Mouse (Mus musculus): ENCODE results near the gene Mamstr.
"Not testable (repeated sequence)": the region's sequence is repeated elsewhere in the genome, so short reads cannot be mapped to it uniquely, and the experiment has no call there.

Mamstr gene

GRCm38 (mm10) chr7:45650484-45650883 lies 10.7 kb downstream of the Mamstr start:
- not testable (repeated sequence) for DNase-seq (ENCODE audit: low read depth, low spot score)

- no peak for DNase-seq (ENCODE audit: low read depth, low spot score)
Measured at GRCm38 (mm10) chr7:45654424-45655047, 14.8 kb downstream of the Mamstr start.

GRCm38 (mm10) chr7:45660746-45661478 lies 21.1 kb downstream of the Mamstr start:
- no peak for DNase-seq (ENCODE audit: low read depth, low spot score)

GRCm38 (mm10) chr7:45661702-45662101 lies 21.9 kb downstream of the Mamstr start:
- DNase-seq (ENCODE audit: low read depth, low spot score): not testable (repeated sequence)

- DNase-seq (ENCODE audit: low read depth, low spot score): no peak
Measured at GRCm38 (mm10) chr7:45665303-45666138, 25.7 kb downstream of the Mamstr start.

- no peak for DNase-seq (ENCODE audit: low read depth, low spot score)
Measured at GRCm38 (mm10) chr7:45666161-45666560, 26.4 kb downstream of the Mamstr start, which contains the start of gene Fut2. Gene Fut2, minus strand, starts transcription at chr7:45666394.

- DNase-seq (ENCODE audit: low read depth, low spot score): no peak
Measured at GRCm38 (mm10) chr7:45667761-45668160, 28.0 kb downstream of the Mamstr start.

GRCm38 (mm10) chr7:45668921-45669320 lies 29.1 kb downstream of the Mamstr start:
- DNase-seq (ENCODE audit: low read depth, low spot score): no peak

- no peak for DNase-seq (ENCODE audit: low read depth, low spot score)
Measured at GRCm38 (mm10) chr7:45677627-45678295, 38.0 kb downstream of the Mamstr start.

GRCm38 (mm10) chr7:45678513-45678912 lies 38.7 kb downstream of the Mamstr start:
- no peak for DNase-seq (ENCODE audit: low read depth, low spot score)

- DNase-seq (ENCODE audit: low read depth, low spot score): no peak
Measured at GRCm38 (mm10) chr7:45679966-45680621, 40.3 kb downstream of the Mamstr start.

- DNase-seq (ENCODE audit: low read depth, low spot score): no peak
Measured at GRCm38 (mm10) chr7:45681046-45681736, 41.4 kb downstream of the Mamstr start.

GRCm38 (mm10) chr7:45682144-45683126 lies 42.7 kb downstream of the Mamstr start:
- peak; percentile 94 for DNase-seq (ENCODE audit: low read depth, low spot score)

- DNase-seq (ENCODE audit: low read depth, low spot score): no peak
Measured at GRCm38 (mm10) chr7:45683396-45684050, 43.7 kb downstream of the Mamstr start, which contains the start of gene Ntn5. Gene Ntn5, plus strand, starts transcription at chr7:45684022.

- no peak for DNase-seq (ENCODE audit: low read depth, low spot score)
Measured at GRCm38 (mm10) chr7:45685811-45686210, 46.0 kb downstream of the Mamstr start.

GRCm38 (mm10) chr7:45686841-45687240 lies 47.1 kb downstream of the Mamstr start:
- no peak for DNase-seq (ENCODE audit: low read depth, low spot score)

GRCm38 (mm10) chr7:45689099-45689498 lies 49.3 kb downstream of the Mamstr start:
- no peak for DNase-seq (ENCODE audit: low read depth, low spot score)

GRCm38 (mm10) chr7:45689800-45690199 lies 50.0 kb downstream of the Mamstr start:
- DNase-seq (ENCODE audit: low read depth, low spot score): no peak

- no peak for DNase-seq (ENCODE audit: low read depth, low spot score)
Measured at GRCm38 (mm10) chr7:45692364-45692763, 52.6 kb downstream of the Mamstr start.
